Mouse (Mus musculus) heart, embryonic 11.5 days (tissue): ENCODE data around the gene Dnajc6. TPM values are rescaled to one million over a fixed set of nuclear protein-coding genes. Genes with fewer than 3 reads are reported as not detected.

Experiments used
- ATAC-seq: fragments of 200-750 bp; cut with Nextera tagmentation; replicated peaks from 2 replicates; pipeline ENCODE4 v1.8.0; 2017; ENCODE audit warnings: moderate library complexity; ENCODE audit not compliant: insufficient number of reproducible peaks, low FRiP score, low TSS enrichment
- H3K27ac ChIP-seq: fragments of 300-500 bp; sonication (generic); 2 replicates; pipeline ENCODE4 v1.5.1; 2014; ENCODE audit warnings: mild to moderate bottlenecking, low read depth, low read length
- H3K27me3 ChIP-seq: fragments of 300-500 bp; sonication (generic); 2 replicates; pipeline ENCODE4 v1.6.1; 2014; ENCODE audit warnings: mild to moderate bottlenecking, low read length, mixed read lengths; ENCODE audit not compliant: control insufficient read depth, insufficient read depth
- H3K36me3 ChIP-seq: fragments of 300-500 bp; sonication (generic); 2 replicates; pipeline ENCODE4 v1.6.1; 2014; ENCODE audit warnings: mild to moderate bottlenecking, low read length, moderate library complexity, mixed read lengths; ENCODE audit not compliant: control insufficient read depth, insufficient read depth
- H3K4me1 ChIP-seq: fragments of 300-500 bp; sonication (generic); 2 replicates; pipeline ENCODE4 v1.6.1; 2014; ENCODE audit warnings: low read length; ENCODE audit not compliant: control insufficient read depth, insufficient read depth
- H3K4me2 ChIP-seq: fragments of 300-500 bp; sonication (generic); 2 replicates; pipeline ENCODE4 v1.6.1; 2014; ENCODE audit warnings: mild to moderate bottlenecking, moderate library complexity
- H3K4me3 ChIP-seq: fragments of 300-500 bp; sonication (generic); 2 replicates; pipeline ENCODE4 v1.5.1; 2014; ENCODE audit warnings: low read depth, low read length
- H3K9ac ChIP-seq: fragments of 300-500 bp; sonication (generic); 2 replicates; pipeline ENCODE4 v1.6.1; 2014; ENCODE audit warnings: mild to moderate bottlenecking, low read depth, low read length, moderate library complexity
- H3K9me3 ChIP-seq: fragments of 300-500 bp; sonication (generic); replicated peaks from 2 replicates; pipeline ENCODE4 v1.6.1; 2016; ENCODE audit warnings: low read length; ENCODE audit not compliant: control insufficient read depth
- WGBS: fragments of 180-500 bp; shearing (Covaris S2); extraction: QIAGEN DNeasy Blood & Tissue Kit; methylation state at CpG from one replicate; pipeline ENCODE4 v1.1.7; 2014; ENCODE audit not compliant: insufficient replicate concordance; 5-methylcytosine and 5-hydroxymethylcytosine counted together
- polyA plus RNA-seq: library from polyadenylated mRNA; unstranded; fragments of >200 nt; fragmentation: Nextera tagmentation; extraction: Ambion mirVana; gene quantifications from 2 replicates; pipeline ENCODE4 v1.2.1, GENCODE M21; 2014

The Dnajc6 gene
- polyA plus RNA-seq, 1 experiment from 2014 or later: 0.27 TPM

- H3K27ac ChIP-seq: no peak overlapping the region
- H3K9me3 ChIP-seq: no peaks in the 10 kb centered on the region
- ATAC-seq: no peak
- no peaks in the 10 kb centered on the region for H3K4me1 ChIP-seq
- no peak overlapping the region for H3K9ac ChIP-seq
- H3K27me3 ChIP-seq: no peaks in the 10 kb centered on the region
- no peak overlapping the region for H3K4me3 ChIP-seq
- WGBS: 64% methylated on average over 19 of the region's 19 CpGs
- no peaks in the 10 kb centered on the region for H3K36me3 ChIP-seq
- H3K4me2 ChIP-seq: no peak overlapping the region
Measured at GRCm38 (mm10) chr4:101584524-101585454, 88.3 kb downstream of the Dnajc6 start.

DNA sequence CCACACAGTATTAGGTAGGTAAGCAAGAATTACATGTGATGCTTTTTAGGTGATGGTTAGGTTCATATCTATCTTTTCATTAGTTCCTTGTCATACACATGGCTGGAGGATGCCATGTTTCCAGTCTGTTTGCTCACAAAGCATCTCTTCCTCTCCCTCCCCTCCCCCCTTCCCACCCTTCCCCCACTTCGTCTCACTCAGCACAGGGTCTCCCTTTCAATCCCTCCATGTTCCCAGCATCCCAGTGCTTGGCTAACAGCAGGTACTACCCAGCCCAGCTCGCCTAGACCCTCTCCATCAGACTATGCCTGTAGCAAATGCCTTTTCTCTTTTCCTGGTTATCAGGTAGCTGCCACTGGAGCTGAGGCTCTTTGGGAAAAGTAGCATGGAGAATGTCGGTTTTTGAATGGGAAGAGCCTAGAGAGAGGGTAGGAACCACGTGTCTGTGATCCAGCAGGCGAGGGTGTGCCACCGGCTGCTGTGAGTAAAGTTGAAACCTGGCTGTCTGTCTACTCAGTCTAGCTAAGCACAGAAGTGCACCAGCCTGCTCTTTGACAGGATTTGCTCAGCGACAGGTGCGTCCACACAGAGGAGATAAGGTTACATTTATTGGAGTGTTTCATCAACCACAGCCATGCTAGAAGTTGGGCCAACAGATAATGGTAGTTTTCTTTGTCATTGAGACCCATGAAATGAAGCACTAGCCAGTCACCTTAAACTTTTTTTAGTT is 89.2 kb downstream of the Dnajc6 start:
- no peak for ATAC-seq
- no peaks in the 10 kb centered on the region for H3K27me3 ChIP-seq
- no peaks in the 10 kb centered on the region for H3K9me3 ChIP-seq
- no peaks in the 10 kb centered on the region for H3K36me3 ChIP-seq
- no peak overlapping the region for H3K4me3 ChIP-seq
- no peak overlapping the region for H3K4me2 ChIP-seq
- no peak overlapping the region for H3K27ac ChIP-seq
- 51% methylated on average over 8 of the region's 8 CpGs for WGBS
- H3K4me1 ChIP-seq: no peaks in the 10 kb centered on the region
- H3K9ac ChIP-seq: no peak overlapping the region

GRCm38 (mm10) chr4:101588932-101589331 is 92.5 kb downstream of the Dnajc6 start:
- ATAC-seq: no peak
- WGBS: 66% methylated on average over 8 of the region's 8 CpGs
- H3K9me3 ChIP-seq: no peaks in the 10 kb centered on the region

DNA sequence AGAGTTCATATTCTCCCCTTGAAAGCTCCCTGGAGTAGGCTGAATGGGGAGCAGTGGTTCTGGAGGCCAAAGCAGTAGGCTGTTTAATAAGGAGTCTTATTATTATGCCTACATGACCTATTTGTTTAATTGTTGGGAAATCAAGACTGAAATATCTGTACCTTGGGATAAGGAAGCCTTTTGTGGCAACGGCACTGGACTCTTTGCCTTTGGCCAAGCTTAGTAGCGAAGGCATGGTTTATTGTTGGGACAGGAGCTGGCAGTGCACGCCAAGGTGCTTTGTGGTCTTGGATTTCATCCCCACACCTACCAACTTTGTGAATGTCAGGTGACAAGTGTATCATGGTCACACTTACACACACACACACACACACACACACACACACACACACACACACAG is 93.3 kb downstream of the Dnajc6 start:
- Histone ChIP-seq H3K9ac (no peak overlapping the region), H3K9me3 (no peaks in the 10 kb centered on the region), H3K27ac (no peak overlapping the region), H3K4me3 (no peak overlapping the region), H3K36me3 (no peaks in the 10 kb centered on the region), H3K4me1 (no peaks in the 10 kb centered on the region), H3K4me2 (no peak overlapping the region), H3K27me3 (no peaks in the 10 kb centered on the region)
- ATAC-seq: no peak
- WGBS: 95% methylated on average over 3 of the region's 3 CpGs

More at GRCm38 (mm10) chr4:101588932-101589331, 92.5 kb downstream of the Dnajc6 start:
- Histone ChIP-seq H3K4me1 (no peaks in the 10 kb centered on the region), H3K4me3 (no peak overlapping the region), H3K9ac (no peak overlapping the region), H3K4me2 (no peak overlapping the region), H3K36me3 (no peaks in the 10 kb centered on the region), H3K27me3 (no peaks in the 10 kb centered on the region), H3K27ac (no peak overlapping the region)

- WGBS: 83% methylated on average over 1 of the region's 1 CpGs
Measured at GRCm38 (mm10) chr4:101591400-101591799, 95.0 kb downstream of the Dnajc6 start.

GRCm38 (mm10) chr4:101592466-101592865 is 96.0 kb downstream of the Dnajc6 start:
- no peak for ATAC-seq
- no peak overlapping the region for H3K4me2 ChIP-seq
- 79% methylated on average over 3 of the region's 3 CpGs for WGBS
- no peaks in the 10 kb centered on the region for H3K27me3 ChIP-seq
- no peak overlapping the region for H3K9ac ChIP-seq
- no peaks in the 10 kb centered on the region for H3K4me1 ChIP-seq
- no peaks in the 10 kb centered on the region for H3K9me3 ChIP-seq
- no peaks in the 10 kb centered on the region for H3K36me3 ChIP-seq
- no peak overlapping the region for H3K27ac ChIP-seq
- no peak overlapping the region for H3K4me3 ChIP-seq

More at GRCm38 (mm10) chr4:101591400-101591799, 95.0 kb downstream of the Dnajc6 start:
- Histone ChIP-seq H3K4me3 (no peak overlapping the region), H3K9ac (no peak overlapping the region), H3K36me3 (no peaks in the 10 kb centered on the region), H3K9me3 (no peaks in the 10 kb centered on the region), H3K27me3 (no peaks in the 10 kb centered on the region), H3K27ac (no peak overlapping the region), H3K4me2 (no peak overlapping the region), H3K4me1 (no peaks in the 10 kb centered on the region)
- no peak for ATAC-seq

GRCm38 (mm10) chr4:101601758-101602157 is 105.3 kb downstream of the Dnajc6 start:
- ATAC-seq: no peak
- Histone ChIP-seq H3K36me3 (no peaks in the 10 kb centered on the region), H3K4me2 (no peak overlapping the region), H3K4me3 (no peak overlapping the region), H3K27ac (no peak overlapping the region), H3K9ac (no peak overlapping the region), H3K9me3 (no peaks in the 10 kb centered on the region), H3K4me1 (no peaks in the 10 kb centered on the region), H3K27me3 (no peaks in the 10 kb centered on the region)

GRCm38 (mm10) chr4:101603635-101604034 is 107.2 kb downstream of the Dnajc6 start:
- H3K27me3 ChIP-seq: no peaks in the 10 kb centered on the region
- no peak overlapping the region for H3K4me2 ChIP-seq
- no peaks in the 10 kb centered on the region for H3K36me3 ChIP-seq
- no peak overlapping the region for H3K9ac ChIP-seq
- WGBS: 65% methylated on average over 3 of the region's 3 CpGs
- no peak for ATAC-seq
- H3K27ac ChIP-seq: no peak overlapping the region
- no peaks in the 10 kb centered on the region for H3K4me1 ChIP-seq
- H3K4me3 ChIP-seq: no peak overlapping the region
- H3K9me3 ChIP-seq: no peaks in the 10 kb centered on the region
